Mouse (Mus musculus): ENCODE measurements around the gene Samd1. TPM values are rescaled to one million over a fixed set of nuclear protein-coding genes. Genes with fewer than 3 reads are reported as not detected.
A peak's percentile ranks its signal among the peaks of the same experiment; 100 is the strongest.

Samd1 gene
- polyA plus RNA-seq, 1 experiment from 2014 or later: 10.6 TPM

DNA sequence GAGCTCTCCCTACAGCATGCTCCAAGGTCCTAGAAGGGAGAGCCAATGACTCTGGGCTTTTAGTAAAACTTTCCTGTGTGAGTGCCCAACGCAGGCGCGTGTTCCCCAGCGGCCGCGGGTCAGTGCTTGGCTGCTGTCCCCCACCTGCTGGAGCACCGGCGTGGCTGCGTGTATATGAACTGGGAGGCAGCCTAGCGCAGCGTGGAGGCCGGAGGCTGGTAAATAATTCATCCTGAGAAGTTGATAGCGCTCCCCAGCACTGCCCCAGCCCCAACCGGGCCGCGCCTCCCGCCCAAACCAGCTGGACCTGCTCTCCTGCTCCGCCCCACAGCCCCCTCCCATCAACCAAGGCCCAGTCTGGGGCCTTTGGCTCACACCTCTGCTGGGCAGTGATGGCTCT lies 23.6 kb downstream of the Samd1 start, which contains the start of gene Palm3:
Gene Palm3 (plus strand): TSS at position 376 of the 400 bp plus-strand sequence.
- Histone ChIP-seq H3K36me3 (no peaks in the 10 kb centered on the region), H3K9ac (no peak within 1 kb of the TSS), H3K4me2 (peak within 1 kb of the TSS; percentile 19; the same call in 1 of the 2 replicates), H3K4me3 (no peak within 1 kb of the TSS; the same call in 1 of the 2 replicates), H3K9me3 (no peaks in the 10 kb centered on the region), H3K4me1 (peaks cover 23% of the 10 kb centered on the region), H3K27me3 (peaks cover 25% of the 10 kb centered on the region), H3K27ac (no peak within 1 kb of the TSS)
- no peak for ATAC-seq (ENCODE audit: insufficient number of reproducible peaks, low FRiP score, low TSS enrichment, low read depth)
- WGBS: 12% methylated on average over 16 of the region's 18 CpGs

- H3K4me2 ChIP-seq: peak overlapping the region; percentile 19; the same call in 1 of the 2 replicates
- peaks cover 28% of the 10 kb centered on the region for H3K27me3 ChIP-seq
- H3K27ac ChIP-seq: no peak overlapping the region
- H3K4me1 ChIP-seq: peaks cover 28% of the 10 kb centered on the region
- no peaks in the 10 kb centered on the region for H3K36me3 ChIP-seq
- no peak overlapping the region for H3K9ac ChIP-seq
- H3K9me3 ChIP-seq: no peaks in the 10 kb centered on the region
- no peak overlapping the region; the same call in 1 of the 2 replicates for H3K4me3 ChIP-seq
- WGBS: 48% methylated on average over 12 of the region's 12 CpGs
- ATAC-seq (ENCODE audit: insufficient number of reproducible peaks, low FRiP score, low TSS enrichment, low read depth): no peak
Observed at GRCm38 (mm10) chr8:84021569-84021968, 24.1 kb downstream of the Samd1 start.

GRCm38 (mm10) chr8:84023085-84023484 lies 25.6 kb downstream of the Samd1 start:
- ATAC-seq (ENCODE audit: insufficient number of reproducible peaks, low FRiP score, low TSS enrichment, low read depth): no peak
- 14% methylated on average over 5 of the region's 5 CpGs for WGBS
- no peak overlapping the region for H3K27ac ChIP-seq
- H3K4me1 ChIP-seq: peaks cover 36% of the 10 kb centered on the region
- no peaks in the 10 kb centered on the region for H3K36me3 ChIP-seq
- no peak overlapping the region for H3K4me3 ChIP-seq
- peaks cover 43% of the 10 kb centered on the region for H3K27me3 ChIP-seq
- no peaks in the 10 kb centered on the region for H3K9me3 ChIP-seq
- H3K4me2 ChIP-seq: no peak overlapping the region
- H3K9ac ChIP-seq: no peak overlapping the region

DNA sequence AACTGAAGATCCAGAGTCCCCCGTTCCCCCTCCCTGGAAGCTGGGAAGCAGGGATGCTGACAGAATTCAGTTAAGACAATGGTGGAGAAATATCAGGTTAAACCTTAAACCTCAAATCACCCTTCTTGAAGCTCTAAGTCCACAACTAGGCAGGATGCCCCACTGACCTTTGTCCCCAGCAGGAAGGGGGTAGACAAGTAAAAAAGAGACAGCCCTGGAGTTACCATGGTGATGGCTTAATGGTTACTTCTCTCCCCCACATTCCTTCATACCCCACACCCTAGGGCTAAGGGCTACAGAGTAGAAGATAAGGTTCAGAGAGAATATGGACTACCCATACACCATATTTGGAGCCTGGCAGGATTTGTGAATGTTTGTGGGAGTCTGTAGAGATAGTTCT lies 26.2 kb downstream of the Samd1 start:
- no peak for ATAC-seq (ENCODE audit: insufficient number of reproducible peaks, low FRiP score, low TSS enrichment, low read depth)
- 54% methylated on average over 1 of the region's 1 CpGs for WGBS
- Histone ChIP-seq H3K9ac (no peak overlapping the region), H3K9me3 (no peaks in the 10 kb centered on the region), H3K4me3 (no peak overlapping the region), H3K27ac (no peak overlapping the region), H3K27me3 (peaks cover 47% of the 10 kb centered on the region), H3K4me1 (peaks cover 36% of the 10 kb centered on the region), H3K4me2 (no peak overlapping the region), H3K36me3 (no peaks in the 10 kb centered on the region)

- no peak overlapping the region for H3K27ac ChIP-seq
- peaks cover 50% of the 10 kb centered on the region for H3K27me3 ChIP-seq
- H3K4me1 ChIP-seq: peaks cover 36% of the 10 kb centered on the region
- no peak for ATAC-seq (ENCODE audit: insufficient number of reproducible peaks, low FRiP score, low TSS enrichment, low read depth)
- no peak overlapping the region for H3K4me2 ChIP-seq
- no peak overlapping the region for H3K9ac ChIP-seq
- H3K9me3 ChIP-seq: no peaks in the 10 kb centered on the region
- no peak overlapping the region for H3K4me3 ChIP-seq
- no peaks in the 10 kb centered on the region for H3K36me3 ChIP-seq
- WGBS: 20% methylated on average over 10 of the region's 10 CpGs
Observed at GRCm38 (mm10) chr8:84024171-84024570, 26.7 kb downstream of the Samd1 start.

- Histone ChIP-seq H3K4me3 (peak overlapping the region; percentile 49), H3K9ac (peak overlapping the region; percentile 31; the same call in 1 of the 2 replicates), H3K4me1 (peaks cover 36% of the 10 kb centered on the region), H3K4me2 (peak overlapping the region; percentile 90), H3K27ac (no peak overlapping the region), H3K36me3 (no peaks in the 10 kb centered on the region), H3K27me3 (peaks cover 42% of the 10 kb centered on the region), H3K9me3 (no peaks in the 10 kb centered on the region)
- ATAC-seq (ENCODE audit: insufficient number of reproducible peaks, low FRiP score, low TSS enrichment, low read depth): peak; percentile 66
- under 1% methylated on average over 40 of the region's 41 CpGs for WGBS
Observed at GRCm38 (mm10) chr8:84025863-84026262, 28.4 kb downstream of the Samd1 start.

GRCm38 (mm10) chr8:84027449-84027848 lies 30.0 kb downstream of the Samd1 start:
- Histone ChIP-seq H3K9ac (no peak overlapping the region), H3K27me3 (peaks cover 31% of the 10 kb centered on the region), H3K4me2 (no peak overlapping the region), H3K27ac (no peak overlapping the region), H3K36me3 (no peaks in the 10 kb centered on the region), H3K4me3 (no peak overlapping the region), H3K4me1 (peaks cover 27% of the 10 kb centered on the region), H3K9me3 (no peaks in the 10 kb centered on the region)
- 13% methylated on average over 10 of the region's 10 CpGs for WGBS
- no peak for ATAC-seq (ENCODE audit: insufficient number of reproducible peaks, low FRiP score, low TSS enrichment, low read depth)

- Histone ChIP-seq H3K9me3 (no peaks in the 10 kb centered on the region), H3K4me3 (no peak overlapping the region), H3K4me1 (peaks cover 19% of the 10 kb centered on the region), H3K27me3 (peaks cover 33% of the 10 kb centered on the region), H3K36me3 (no peaks in the 10 kb centered on the region), H3K27ac (no peak overlapping the region), H3K4me2 (no peak overlapping the region), H3K9ac (no peak overlapping the region)
- WGBS: 83% methylated on average over 5 of the region's 5 CpGs
- no peak for ATAC-seq (ENCODE audit: insufficient number of reproducible peaks, low FRiP score, low TSS enrichment, low read depth)
Observed at GRCm38 (mm10) chr8:84029272-84029671, 31.8 kb downstream of the Samd1 start.

- Histone ChIP-seq H3K27ac (no peak overlapping the region), H3K4me2 (no peak overlapping the region), H3K9ac (no peak overlapping the region), H3K27me3 (peaks cover 19% of the 10 kb centered on the region; the same call in 1 of the 2 replicates), H3K4me1 (no peaks in the 10 kb centered on the region), H3K4me3 (no peak overlapping the region), H3K9me3 (no peaks in the 10 kb centered on the region), H3K36me3 (no peaks in the 10 kb centered on the region)
- WGBS: 70% methylated on average over 4 of the region's 4 CpGs
- ATAC-seq (ENCODE audit: insufficient number of reproducible peaks, low FRiP score, low TSS enrichment, low read depth): no peak
Observed at GRCm38 (mm10) chr8:84032777-84033176, 35.3 kb downstream of the Samd1 start.

- Histone ChIP-seq H3K9me3 (no peaks in the 10 kb centered on the region), H3K4me2 (no peak overlapping the region), H3K9ac (no peak overlapping the region), H3K4me3 (no peak overlapping the region), H3K4me1 (peaks cover 13% of the 10 kb centered on the region), H3K36me3 (no peaks in the 10 kb centered on the region), H3K27ac (no peak overlapping the region), H3K27me3 (peaks cover 50% of the 10 kb centered on the region)
- no peak for ATAC-seq (ENCODE audit: insufficient number of reproducible peaks, low FRiP score, low TSS enrichment, low read depth)
- 69% methylated on average over 5 of the region's 5 CpGs for WGBS
Observed at GRCm38 (mm10) chr8:84038015-84038414, 40.5 kb downstream of the Samd1 start.

GRCm38 (mm10) chr8:84039050-84039449 lies 41.6 kb downstream of the Samd1 start:
- no peak for ATAC-seq (ENCODE audit: insufficient number of reproducible peaks, low FRiP score, low TSS enrichment, low read depth)

DNA sequence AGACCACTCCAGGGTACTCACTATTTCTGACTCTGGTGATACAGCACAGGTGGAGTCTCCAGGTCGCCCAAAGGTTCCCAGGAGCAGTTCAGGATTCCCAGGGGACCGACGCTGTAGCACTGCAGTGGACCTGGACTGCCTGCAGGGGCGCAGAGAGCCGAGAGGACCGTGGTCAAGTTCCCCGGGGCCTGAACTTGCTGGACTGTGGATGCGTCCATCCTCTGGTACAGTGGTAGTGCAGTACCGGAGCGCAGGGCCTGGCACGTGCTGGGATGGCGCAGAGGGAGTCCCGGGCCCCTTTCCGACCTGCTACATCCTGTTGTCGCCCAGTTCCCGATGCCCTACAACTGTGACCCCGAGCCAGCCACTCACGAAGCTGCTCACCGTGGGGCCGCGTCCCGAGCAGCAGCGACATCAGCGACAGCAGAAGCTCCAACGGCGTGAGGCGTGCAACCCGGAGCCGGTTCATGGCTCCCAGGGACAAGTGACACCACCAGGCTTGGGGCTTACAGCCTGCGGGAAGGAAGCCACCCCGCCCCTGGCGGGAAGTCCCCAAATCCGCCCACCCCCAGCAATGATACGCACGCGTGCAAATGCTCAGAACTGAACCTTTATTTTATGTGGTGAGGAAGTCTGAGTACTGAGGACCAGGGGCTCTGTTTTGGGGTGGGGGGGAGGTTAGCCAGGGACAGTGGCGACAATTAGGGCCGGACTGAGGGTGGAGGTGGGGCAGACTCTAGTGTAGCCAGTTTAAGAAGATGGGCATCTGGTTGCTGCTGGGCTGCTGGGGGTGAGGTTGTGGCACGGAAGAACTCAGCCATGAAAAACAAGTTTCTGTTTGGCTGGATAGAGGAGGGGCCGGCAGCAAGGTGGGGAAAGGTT lies 44.8 kb downstream of the Samd1 start, which contains the start of gene Il27ra:
Gene Il27ra (minus strand): TSS at position 524 of the 882 bp plus-strand sequence.
- Histone ChIP-seq H3K4me2 (peak within 1 kb of the TSS; percentile 77), H3K36me3 (no peaks in the 10 kb centered on the region), H3K27me3 (peaks cover 71% of the 10 kb centered on the region), H3K9ac (0 out of 2 replicates have a peak within 1 kb of the TSS, but pooled peaks have one; percentile 2), H3K4me1 (peaks cover 18% of the 10 kb centered on the region), H3K27ac (no peak within 1 kb of the TSS), H3K4me3 (peak within 1 kb of the TSS; percentile 40), H3K9me3 (no peaks in the 10 kb centered on the region)
- ATAC-seq (ENCODE audit: insufficient number of reproducible peaks, low FRiP score, low TSS enrichment, low read depth): peak; percentile 16; the same call in 1 of the 2 replicates
- 3% methylated on average over 40 of the region's 40 CpGs for WGBS

More at GRCm38 (mm10) chr8:84039050-84039449, 41.6 kb downstream of the Samd1 start:
- Histone ChIP-seq H3K36me3 (no peaks in the 10 kb centered on the region), H3K27me3 (peaks cover 60% of the 10 kb centered on the region), H3K9me3 (no peaks in the 10 kb centered on the region), H3K4me2 (no peak overlapping the region), H3K9ac (no peak overlapping the region), H3K4me1 (peaks cover 13% of the 10 kb centered on the region), H3K27ac (no peak overlapping the region), H3K4me3 (no peak overlapping the region)
- WGBS: 1% methylated on average over 5 of the region's 5 CpGs
